11 mouse cellular contexts compared by ENCODE assay signal in the genomic region with DNA sequence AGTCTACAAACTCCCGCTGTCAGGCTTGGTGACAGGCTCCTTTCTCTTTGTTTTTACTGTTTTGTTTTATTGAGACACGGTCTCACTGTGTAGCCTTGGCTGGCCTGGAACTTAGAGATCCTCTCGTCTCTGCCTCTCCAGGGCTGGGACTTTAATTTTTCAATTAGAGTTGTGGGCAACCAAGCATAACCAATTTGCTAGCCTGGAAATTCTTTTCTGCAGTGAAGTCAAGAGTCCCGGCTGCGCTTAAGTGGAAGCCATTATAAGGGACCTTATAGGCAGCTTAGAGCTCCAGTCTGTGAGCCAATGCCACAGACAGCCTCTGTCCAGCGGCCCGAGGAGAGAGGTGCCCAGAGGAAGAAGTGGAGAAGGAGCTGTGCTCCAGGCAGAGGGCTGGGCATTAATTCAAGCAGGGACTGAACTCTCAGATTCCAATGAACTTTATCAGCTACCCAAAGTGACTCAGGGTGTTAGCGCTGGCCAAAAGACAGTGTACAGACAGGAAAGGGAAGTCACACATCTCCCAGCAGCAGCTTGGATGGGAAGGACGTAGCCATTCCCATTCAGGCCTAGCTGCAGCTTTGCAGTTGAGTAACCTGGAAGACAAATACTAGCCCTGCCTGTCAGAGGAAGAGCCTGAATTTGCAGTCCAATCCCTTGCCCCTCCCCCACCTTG. TPM values are rescaled to one million over a fixed set of nuclear protein-coding genes. Genes with fewer than 3 reads are reported as not detected.
DNase-seq lines count a peak whose midpoint lies in the region; ATAC-seq lines count a peak whose summit lies in the region.
"Had no signal": no experiment of that assay in that cellular context is flagged by ENCODE, and none has a peak within 500 bp of the region (broad histone marks: within the 10 kb centered on the region; RNA-seq: fewer than 3 reads in every experiment).

No protein-coding gene starts in this region.

- H3K36me3 ChIP-seq in forebrain, embryonic 10.5 days (replicated peaks) = no peaks in the 10 kb centered on the region
- no peaks in the 10 kb centered on the region for H3K36me3 ChIP-seq in forebrain, embryonic 13.5 days (ENCODE audit: poor library complexity, severe bottlenecking)
- no peaks in the 10 kb centered on the region for H3K36me3 ChIP-seq in heart, embryonic 14.5 days (ENCODE audit: control insufficient read depth, insufficient read depth, low read length)
- H3K36me3 ChIP-seq in lung, embryonic 15.5 days = no peaks in the 10 kb centered on the region
- H3K36me3 ChIP-seq: midbrain, embryonic 12.5 days had no signal

- H3K4me1 ChIP-seq in forebrain, embryonic 10.5 days = peaks cover 22% of the 10 kb centered on the region
- 0 out of 2 replicates have a peak, but pooled peaks cover 5% of the 10 kb centered on the region for H3K4me1 ChIP-seq in forebrain, embryonic 13.5 days
- H3K4me1 ChIP-seq in heart, embryonic 14.5 days (ENCODE audit: control insufficient read depth in 2 of 2, insufficient read depth in 2 of 2, low read length in 2 of 2) = peaks cover 9 to 21% of the 10 kb centered on the region in 2 experiments; a peak in 3 of 4 replicates
- H3K4me1 ChIP-seq in lung, embryonic 15.5 days = peaks cover 34% of the 10 kb centered on the region

- H3K9ac ChIP-seq in forebrain, embryonic 13.5 days = no peak overlapping the region
- no peak overlapping the region for H3K9ac ChIP-seq in heart, embryonic 14.5 days (ENCODE audit: low read length)
- no peak overlapping the region for H3K9ac ChIP-seq in lung, embryonic 15.5 days
- H3K9ac ChIP-seq: midbrain, embryonic 12.5 days had no signal

- intact Hi-C loops in left cerebral cortex, postnatal 25 days (cut with DNase I) = no loop called here

- WGBS in forebrain, embryonic 10.5 days = 40% methylated on average over 9 of the region's 9 CpGs
- 20% methylated on average over 9 of the region's 9 CpGs for WGBS in forebrain, embryonic 13.5 days
- WGBS in heart, embryonic 14.5 days = 41% methylated on average over 9 of the region's 9 CpGs
- WGBS in lung, embryonic 15.5 days = 45% methylated on average over 9 of the region's 9 CpGs

- ATAC-seq in forebrain, embryonic 13.5 days = no peak
- ATAC-seq in heart, embryonic 14.5 days (ENCODE audit: insufficient number of reproducible peaks, insufficient read depth, low FRiP score, low read depth) = peak; percentile 45
- no peak for ATAC-seq in lung, embryonic 15.5 days (ENCODE audit: borderline replicate concordance, extremely low read depth, low FRiP score, low TSS enrichment)

- peak overlapping the region; percentile 62; the same call in 1 of the 2 replicates for H3K27ac ChIP-seq in forebrain, embryonic 10.5 days
- no peak overlapping the region for H3K27ac ChIP-seq in forebrain, embryonic 13.5 days
- peak overlapping the region; percentile 35 to 65 for H3K27ac ChIP-seq in heart, embryonic 14.5 days (replicated peaks in 1 of 2; ENCODE audit: control insufficient read depth in 1 of 2, insufficient read depth in 1 of 2, low read depth in 2 of 2, low read length in 2 of 2)
- peak overlapping the region; percentile 50 for H3K27ac ChIP-seq in lung, embryonic 15.5 days
- H3K27ac ChIP-seq: midbrain, embryonic 12.5 days had no signal

- H3K4me2 ChIP-seq in forebrain, embryonic 13.5 days = no peak overlapping the region
- H3K4me2 ChIP-seq in heart, embryonic 14.5 days (ENCODE audit: low read length) = no peak overlapping the region
- H3K4me2 ChIP-seq in lung, embryonic 15.5 days = no peak overlapping the region
- H3K4me2 ChIP-seq: midbrain, embryonic 12.5 days had no signal

- no peaks in the 10 kb centered on the region for H3K9me3 ChIP-seq in forebrain, embryonic 10.5 days
- no peaks in the 10 kb centered on the region for H3K9me3 ChIP-seq in forebrain, embryonic 13.5 days (replicated peaks)
- no peaks in the 10 kb centered on the region for H3K9me3 ChIP-seq in heart, embryonic 14.5 days (ENCODE audit: control insufficient read depth, low read length)
- H3K9me3 ChIP-seq in lung, embryonic 15.5 days = no peaks in the 10 kb centered on the region
- H3K9me3 ChIP-seq: midbrain, embryonic 12.5 days had no signal

- no peak for DNase-seq in forebrain, embryonic 10.5 days (ENCODE audit: extremely low spot score, low spot score)
- peak; percentile 32 for DNase-seq in adipocyte (ENCODE audit: low spot score)
- no peak for DNase-seq in left cerebral cortex, postnatal 25 days (ENCODE audit: low spot score in 2 of 2)
- DNase-seq in right cerebral cortex, postnatal 36 days (ENCODE audit: low spot score in 2 of 2) = no peak
- no peak for DNase-seq in layer of hippocampus, adult 9-10 months (ENCODE audit: low spot score)
- DNase-seq: cerebellum, adult 2 months had no signal

- H3K27me3 ChIP-seq in forebrain, embryonic 10.5 days (ENCODE audit: poor library complexity, severe bottlenecking) = peaks cover 12% of the 10 kb centered on the region
- H3K27me3 ChIP-seq in forebrain, embryonic 13.5 days = no peaks in the 10 kb centered on the region
- H3K27me3 ChIP-seq in heart, embryonic 14.5 days (ENCODE audit: control insufficient read depth, insufficient read depth, low read length) = no peaks in the 10 kb centered on the region
- no peaks in the 10 kb centered on the region for H3K27me3 ChIP-seq in lung, embryonic 15.5 days
- H3K27me3 ChIP-seq: midbrain, embryonic 12.5 days had no signal

- H3K4me3 ChIP-seq in forebrain, embryonic 10.5 days = no peak overlapping the region
- no peak overlapping the region for H3K4me3 ChIP-seq in forebrain, embryonic 13.5 days
- H3K4me3 ChIP-seq in heart, embryonic 14.5 days (ENCODE audit: control insufficient read depth in 1 of 2, insufficient read depth in 1 of 2, low read depth in 1 of 2, low read length in 2 of 2) = no peak overlapping the region
- no peak overlapping the region for H3K4me3 ChIP-seq in lung, embryonic 15.5 days
- H3K4me3 ChIP-seq: midbrain, embryonic 12.5 days had no signal

RNA-seq across cellular contexts. Expression of a gene that starts 16.3 kb away (rescaled TPM):
- 1.5 and 2.0 TPM in 2 replicates for polyA plus RNA-seq in forebrain, embryonic 10.5 days (2016; fragmentation: Nextera tagmentation; extraction: Ambion mirVana)
- 1.4 and 1.5 TPM in 2 replicates for polyA plus RNA-seq in forebrain, embryonic 13.5 days (2015; fragmentation: Nextera tagmentation; extraction: Ambion mirVana)
- polyA plus RNA-seq in heart, embryonic 14.5 days (2014; fragmentation: Nextera tagmentation; extraction: Ambion mirVana) = 4.3 and 5.4 TPM in 2 replicates
- polyA plus RNA-seq in lung, embryonic 15.5 days (2015; fragmentation: Nextera tagmentation; extraction: Ambion mirVana) = 9.6 and 9.9 TPM in 2 replicates
- total RNA-seq in left cerebral cortex, postnatal 25 days (2021) = 1 to 10 TPM; 2.5 to 4.1 TPM
- total RNA-seq: hematopoietic stem cell, adult 5-6 weeks had no signal

RNA-seq across cellular contexts. Expression of a gene that starts 21.9 kb away (rescaled TPM):
- 0.27 and 0.36 TPM in 2 replicates for polyA plus RNA-seq in forebrain, embryonic 10.5 days (2016; fragmentation: Nextera tagmentation; extraction: Ambion mirVana)
- 0.24 TPM in 1 of 2 replicates, not detected in the other for polyA plus RNA-seq in forebrain, embryonic 13.5 days (2015; fragmentation: Nextera tagmentation; extraction: Ambion mirVana)
- polyA plus RNA-seq in heart, embryonic 14.5 days (2014; fragmentation: Nextera tagmentation; extraction: Ambion mirVana) = 1.8 and 2.5 TPM in 2 replicates
- polyA plus RNA-seq in lung, embryonic 15.5 days (2015; fragmentation: Nextera tagmentation; extraction: Ambion mirVana) = 3.9 and 4.9 TPM in 2 replicates
- total RNA-seq in left cerebral cortex, postnatal 25 days (2021) = under 1 TPM; 0.71 to 0.85 TPM

RNA-seq across cellular contexts. Expression of a gene that starts 58.9 kb away (rescaled TPM):
- 6.5 TPM in 2 replicates for polyA plus RNA-seq in forebrain, embryonic 10.5 days (2016; fragmentation: Nextera tagmentation; extraction: Ambion mirVana)
- polyA plus RNA-seq in forebrain, embryonic 13.5 days (2015; fragmentation: Nextera tagmentation; extraction: Ambion mirVana) = 4.4 and 4.7 TPM in 2 replicates
- 7.7 and 8.9 TPM in 2 replicates for polyA plus RNA-seq in heart, embryonic 14.5 days (2014; fragmentation: Nextera tagmentation; extraction: Ambion mirVana)
- polyA plus RNA-seq in lung, embryonic 15.5 days (2015; fragmentation: Nextera tagmentation; extraction: Ambion mirVana) = 10.8 TPM in 2 replicates
- 100 to 1,000 TPM; 109 to 120 TPM for total RNA-seq in left cerebral cortex, postnatal 25 days (2021)
